Mouse (Mus musculus): Measurements from ENCODE around the gene Dnmt3l.
A peak's percentile ranks its signal among the peaks of the same experiment; 100 is the strongest.

GRCm38 (mm10) chr10:78069101-78070011 is 27.6 kb downstream of the Dnmt3l start, which contains the start of gene Icosl:
- peak; percentile 55 for TF ChIP-seq CTCF (IDR thresholded peaks at IDR 0.05; ENCODE audit: low read depth)
- no peak for TF ChIP-seq EP300 (IDR thresholded peaks at IDR 0.05; ENCODE audit: low read depth)
